Mouse (Mus musculus) stomach, postnatal 0 days (tissue): ENCODE results near the gene Taok3.

ENCODE experiments used
- CTCF ChIP-seq: IDR thresholded peaks from 2 replicates; pipeline ENCODE4 v1.5.1; 2016; ENCODE audit warnings: antibody characterized with exemption, low read depth, mild to moderate bottlenecking, moderate library complexity
- EP300 ChIP-seq: optimal IDR thresholded peaks from 2 replicates; pipeline ENCODE3; 2016; ENCODE audit warnings: antibody characterized with exemption

GRCm38 (mm10) chr5:117099008-117099407 is 20.9 kb upstream of the Taok3 start:
- TF ChIP-seq EP300 (no peak), CTCF (no peak)
